Mouse (Mus musculus) Muller cell, postnatal 12 days (primary cell): Measurements from ENCODE around the gene Clcf1.

Experiments used
- DNase-seq: peaks from one replicate; pipeline ENCODE4 v3.0.0-alpha.2; 2015; ENCODE audit errors: inconsistent ontology term

Gene Clcf1

GRCm38 (mm10) chr19:4254230-4254629 lies 40.2 kb downstream of the Clcf1 start:
- no peak for DNase-seq

- no peak for DNase-seq
These were observed 41.6 kb downstream of the Clcf1 start for GRCm38 (mm10) chr19:4255583-4256162.

- peak; percentile 90 for DNase-seq
These were observed 43.3 kb downstream of the Clcf1 start for GRCm38 (mm10) chr19:4257216-4257896.

GRCm38 (mm10) chr19:4257897-4258252 lies 43.8 kb downstream of the Clcf1 start:
- no peak for DNase-seq

- no peak for DNase-seq
These were observed 47.1 kb downstream of the Clcf1 start for GRCm38 (mm10) chr19:4261038-4261698.

GRCm38 (mm10) chr19:4262756-4263155 lies 48.7 kb downstream of the Clcf1 start:
- no peak for DNase-seq

GRCm38 (mm10) chr19:4263702-4264101 lies 49.7 kb downstream of the Clcf1 start:
- DNase-seq = no peak

- peak; percentile 53 for DNase-seq
These were observed 50.2 kb downstream of the Clcf1 start for GRCm38 (mm10) chr19:4264171-4264780.

GRCm38 (mm10) chr19:4265956-4266355 lies 51.9 kb downstream of the Clcf1 start:
- DNase-seq = no peak

GRCm38 (mm10) chr19:4268566-4269361 lies 54.7 kb downstream of the Clcf1 start, which contains the start of gene Ssh3:
Gene Ssh3, minus strand, starts transcription at chr19:4269180.
- DNase-seq = peak; percentile 77

GRCm38 (mm10) chr19:4270187-4270586 lies 56.1 kb downstream of the Clcf1 start:
- no peak for DNase-seq

- DNase-seq = no peak
These were observed 56.9 kb downstream of the Clcf1 start for GRCm38 (mm10) chr19:4270972-4271371.
